Mouse (Mus musculus): ENCODE data around the gene Ptprc.

GRCm38 (mm10) chr1:138093219-138093618 lies 82.3 kb downstream of the Ptprc start:
- TF ChIP-seq GATA1 (IDR thresholded peaks at IDR 0.05; ENCODE audit: low read length), result no peak
- TF ChIP-seq TAL1 (IDR thresholded peaks at IDR 0.05; ENCODE audit: low read length), result no peak

Data from erythroblast, embryonic 14.5 days (primary cell).